Mouse (Mus musculus): ENCODE measurements at regions not wholly inside any gene's neighbourhood (a gene's known extent, or its start where the extent isn't known, plus 50 kb on each side); places are given as distances from the start of the nearest gene placed in this dataset.
"Not testable (repeated sequence)": the region's sequence is repeated elsewhere in the genome, so short reads cannot be mapped to it uniquely, and the experiment has no call there.

DNA sequence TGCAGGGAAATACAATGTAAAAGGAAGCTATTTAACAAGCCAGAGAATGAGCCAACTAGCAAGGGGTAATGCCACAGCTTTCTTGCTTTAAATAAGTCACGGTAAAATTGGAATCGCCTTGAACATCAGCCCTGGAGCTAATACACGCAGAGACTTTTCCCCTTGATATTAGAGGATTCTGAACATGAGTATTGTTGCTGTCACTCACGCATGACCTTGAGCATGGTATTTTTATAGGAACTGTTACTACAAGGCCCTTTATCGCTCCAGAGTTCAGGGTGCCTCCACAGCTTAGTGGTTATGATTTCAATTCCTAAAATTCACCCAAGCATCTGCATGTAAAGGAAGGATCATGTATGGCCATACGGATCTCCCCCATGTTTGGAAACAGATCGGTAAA lies 161.7 kb downstream of the Vegfc start:
- not testable (repeated sequence) for DNase-seq

DNA sequence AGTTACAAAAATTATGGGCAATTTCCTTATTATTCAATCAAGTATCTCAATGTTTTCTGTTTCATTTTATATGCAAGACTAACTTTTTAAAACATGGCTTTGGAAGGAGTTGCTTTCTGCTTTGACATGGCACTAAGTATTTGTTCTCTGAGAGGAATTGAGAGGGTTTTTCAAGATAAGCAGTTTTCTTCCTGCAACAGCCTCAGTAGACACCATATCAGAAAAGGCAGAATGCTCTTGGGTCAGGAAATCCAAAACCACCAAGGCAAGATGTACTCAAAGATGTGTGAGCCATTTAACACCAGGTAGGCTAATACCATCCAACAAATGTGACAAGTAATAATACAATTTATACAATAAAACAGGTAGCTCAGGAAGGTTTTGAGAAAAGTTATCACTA lies 178.0 kb downstream of the Vegfc start:
- DNase-seq, result no peak

DNA sequence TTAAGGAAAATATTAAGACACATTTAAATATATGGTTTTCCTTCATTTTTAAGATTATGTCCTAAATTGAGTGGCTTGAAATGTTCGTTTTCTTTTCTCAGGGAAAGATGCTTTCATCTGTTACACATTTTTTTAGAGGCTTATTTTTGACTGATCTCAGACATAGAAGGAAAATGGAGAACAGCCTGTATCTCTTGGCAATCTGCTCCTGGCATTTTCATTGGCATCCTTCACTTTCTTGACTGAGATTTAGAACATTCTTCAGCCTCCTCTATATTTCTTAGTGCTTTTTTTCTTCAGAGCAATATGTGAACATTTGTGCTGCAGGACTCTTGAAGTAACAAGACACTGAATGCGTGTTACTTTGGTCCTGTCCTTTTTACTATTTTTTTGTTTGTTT lies 192.7 kb downstream of the Vegfc start:
- DNase-seq, result peak; percentile 12

DNA sequence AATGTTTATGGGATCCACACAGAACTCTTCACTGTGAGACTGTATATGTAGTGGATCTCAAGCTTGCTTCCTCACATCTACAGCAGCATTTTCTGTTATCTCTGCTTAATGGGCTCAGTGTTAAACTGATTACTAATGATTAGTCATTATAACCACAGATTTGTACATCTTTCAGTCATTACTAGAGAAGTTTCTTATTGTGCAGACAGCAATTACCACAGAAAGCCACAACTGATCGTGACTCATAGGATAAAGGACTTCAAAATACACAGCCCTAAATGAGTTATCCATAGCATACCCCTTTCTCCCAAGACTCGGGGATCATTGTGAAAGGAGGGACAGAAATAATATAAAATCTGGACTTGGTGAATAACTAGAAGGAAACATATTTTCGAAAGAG lies 195.7 kb downstream of the Vegfc start:
- no peak for DNase-seq

DNA sequence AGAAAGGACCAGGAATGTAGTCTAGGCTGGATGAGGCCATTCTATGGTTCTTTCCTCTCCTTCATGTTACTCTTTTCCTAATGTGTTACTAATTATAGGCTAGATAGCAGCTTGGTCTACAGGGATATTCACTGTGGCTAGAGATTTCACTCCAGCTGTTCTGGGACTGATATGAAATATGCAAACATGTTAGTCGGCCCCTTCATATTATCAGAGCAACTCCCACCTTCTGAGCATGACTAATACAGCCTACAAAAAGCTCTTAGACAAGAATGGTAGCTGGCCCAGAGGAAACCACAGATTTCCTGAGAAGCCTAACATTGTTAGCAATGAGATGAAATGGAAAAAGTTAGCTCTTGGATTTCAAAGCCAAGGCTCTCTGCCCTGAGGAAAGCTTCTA lies 198.1 kb downstream of the Vegfc start:
- no peak for DNase-seq

Measured in layer of hippocampus, adult 9-11 months (tissue).